In the genomic region with DNA sequence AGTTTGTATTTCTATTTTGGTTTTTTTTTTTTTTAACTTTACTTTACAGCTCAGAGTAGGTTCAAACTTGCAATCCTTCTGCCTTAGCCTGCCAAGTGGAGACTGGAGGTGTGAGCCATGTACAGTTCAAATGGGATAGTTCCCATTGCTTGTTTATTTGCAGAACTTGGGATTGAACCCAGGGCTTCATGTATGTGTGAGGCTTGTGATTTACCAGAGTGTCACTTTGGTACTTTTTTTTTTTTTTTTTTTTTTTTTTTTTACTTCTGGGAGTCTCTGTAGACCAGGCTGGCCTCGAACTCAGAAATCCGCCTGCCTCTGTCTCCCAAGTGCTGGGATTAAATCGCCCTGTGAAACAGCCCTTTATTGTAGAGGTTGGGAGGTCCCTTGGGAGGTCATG, we compare ENCODE assay signal across 8 mouse cellular contexts. TPM values are rescaled to one million over a fixed set of nuclear protein-coding genes. Genes with fewer than 3 reads are reported as not detected.
DNase-seq lines count a peak whose midpoint lies in the region; ATAC-seq and TF ChIP-seq lines count a peak whose summit lies in the region.

No protein-coding gene starts in this region.

- H3K4me1 ChIP-seq in heart, embryonic 11.5 days (ENCODE audit: control insufficient read depth, insufficient read depth, low read length) = peaks cover 14% of the 10 kb centered on the region
- peaks cover 7% of the 10 kb centered on the region; the same call in 1 of the 2 replicates for H3K4me1 ChIP-seq in lung, postnatal 0 days (ENCODE audit: insufficient read depth, low read depth, low read length)
- H3K4me1 ChIP-seq in intestine, embryonic 14.5 days (replicated peaks; ENCODE audit: control insufficient read depth, insufficient read depth, low read length) = peaks cover 24% of the 10 kb centered on the region
- peaks cover 6% of the 10 kb centered on the region; the same call in 1 of the 2 replicates for H3K4me1 ChIP-seq in stomach, embryonic 14.5 days (ENCODE audit: control insufficient read depth, insufficient read depth, low read length)

- no peak overlapping the region for H3K9ac ChIP-seq in heart, embryonic 11.5 days (ENCODE audit: low read depth, low read length)
- H3K9ac ChIP-seq in lung, postnatal 0 days (replicated peaks; ENCODE audit: low read depth) = no peak overlapping the region
- no peak overlapping the region for H3K9ac ChIP-seq in intestine, embryonic 14.5 days (ENCODE audit: low read length)
- H3K9ac ChIP-seq in stomach, embryonic 14.5 days (replicated peaks; ENCODE audit: low read depth, low read length) = no peak overlapping the region; the same call in 1 of the 2 replicates

- H3K4me3 ChIP-seq in heart, embryonic 11.5 days (ENCODE audit: low read depth, low read length) = peak overlapping the region; percentile 98; the same call in 1 of the 2 replicates
- H3K4me3 ChIP-seq in lung, postnatal 0 days (ENCODE audit: low read depth, low read length) = no peak overlapping the region
- H3K4me3 ChIP-seq in intestine, embryonic 14.5 days (ENCODE audit: low read depth, low read length) = peak overlapping the region; percentile 76; the same call in 1 of the 2 replicates
- no peak overlapping the region for H3K4me3 ChIP-seq in stomach, embryonic 14.5 days (ENCODE audit: low read depth, low read length)

- ATAC-seq in heart, embryonic 11.5 days (replicated peaks; ENCODE audit: insufficient number of reproducible peaks, low FRiP score, low TSS enrichment) = no peak
- no peak for ATAC-seq in lung, postnatal 0 days
- no peak for ATAC-seq in intestine, embryonic 14.5 days (replicated peaks; ENCODE audit: low FRiP score, low TSS enrichment, low read depth)
- ATAC-seq in stomach, embryonic 14.5 days (ENCODE audit: insufficient number of reproducible peaks, insufficient read depth, low FRiP score, low read depth) = no peak
- no peak for ATAC-seq in cerebellum, adult (ENCODE audit: insufficient number of reproducible peaks, low FRiP score, low TSS enrichment)

- 70% methylated on average over 3 of the region's 3 CpGs for WGBS in heart, embryonic 11.5 days (ENCODE audit: insufficient replicate concordance)
- 72% methylated on average over 3 of the region's 3 CpGs for whole genome bisulfite sequencing in lung, postnatal 0 days
- 66% methylated on average over 3 of the region's 3 CpGs for WGBS in intestine, embryonic 14.5 days
- WGBS in stomach, embryonic 14.5 days = 62% methylated on average over 3 of the region's 3 CpGs

- TF ChIP-seq CTCF in lung, postnatal 0 days (IDR thresholded peaks at IDR 0.05) = no peak

- peak overlapping the region; percentile 83 for H3K4me2 ChIP-seq in heart, embryonic 11.5 days
- peak overlapping the region; percentile 98; the same call in 1 of the 2 replicates for H3K4me2 ChIP-seq in lung, postnatal 0 days (replicated peaks; ENCODE audit: low read depth, low read length)
- H3K4me2 ChIP-seq in intestine, embryonic 14.5 days (ENCODE audit: low read length) = peak overlapping the region; percentile 68; the same call in 1 of the 2 replicates
- H3K4me2 ChIP-seq in stomach, embryonic 14.5 days (replicated peaks; ENCODE audit: low read depth, low read length) = peak overlapping the region; percentile 82; the same call in 1 of the 2 replicates

- no peaks in the 10 kb centered on the region for H3K9me3 ChIP-seq in heart, embryonic 11.5 days (replicated peaks; ENCODE audit: control insufficient read depth, low read length)
- no peaks in the 10 kb centered on the region for H3K9me3 ChIP-seq in lung, postnatal 0 days (ENCODE audit: low read length)
- no peaks in the 10 kb centered on the region for H3K9me3 ChIP-seq in intestine, embryonic 14.5 days (ENCODE audit: control insufficient read depth, low read length)
- no peaks in the 10 kb centered on the region for H3K9me3 ChIP-seq in stomach, embryonic 14.5 days (ENCODE audit: control insufficient read depth, low read depth, low read length)

- H3K27ac ChIP-seq in heart, embryonic 11.5 days (ENCODE audit: low read depth, low read length) = no peak overlapping the region
- no peak overlapping the region; the same call in 1 of the 2 replicates for H3K27ac ChIP-seq in lung, postnatal 0 days (ENCODE audit: low read length)
- no peak overlapping the region for H3K27ac ChIP-seq in intestine, embryonic 14.5 days (ENCODE audit: low read depth)
- H3K27ac ChIP-seq in stomach, embryonic 14.5 days (ENCODE audit: low read length) = no peak overlapping the region

- no peak for DNase-seq in heart, postnatal 36 days
- no peak for DNase-seq in lung, postnatal 0 days (ENCODE audit: low spot score)
- no peak for DNase-seq in lung, postnatal 4 days
- DNase-seq in intestine, embryonic 14.5 days (ENCODE audit: low spot score) = no peak
- no peak for DNase-seq in spleen, postnatal 36 days (ENCODE audit: low spot score in 2 of 2)

- no peak for TF ChIP-seq EP300 in lung, postnatal 0 days (IDR thresholded peaks at IDR 0.05)

- intact Hi-C loops in heart, postnatal 36 days (cut with DNase I) = no loop called here

- no peaks in the 10 kb centered on the region for H3K27me3 ChIP-seq in heart, embryonic 11.5 days (ENCODE audit: control insufficient read depth, insufficient read depth, low read length)
- no peaks in the 10 kb centered on the region for H3K27me3 ChIP-seq in lung, postnatal 0 days (replicated peaks; ENCODE audit: insufficient read depth, low read length)
- no peaks in the 10 kb centered on the region for H3K27me3 ChIP-seq in intestine, embryonic 14.5 days (replicated peaks; ENCODE audit: control insufficient read depth, insufficient read depth, low read length)
- no peaks in the 10 kb centered on the region for H3K27me3 ChIP-seq in stomach, embryonic 14.5 days (ENCODE audit: control insufficient read depth, insufficient read depth, low read length)

- H3K36me3 ChIP-seq in heart, embryonic 11.5 days (ENCODE audit: control insufficient read depth, insufficient read depth, low read length) = peaks cover 16% of the 10 kb centered on the region
- 0 out of 2 replicates have a peak, but pooled peaks cover 7% of the 10 kb centered on the region for H3K36me3 ChIP-seq in lung, postnatal 0 days (ENCODE audit: insufficient read depth, low read length)
- peaks cover 25% of the 10 kb centered on the region for H3K36me3 ChIP-seq in intestine, embryonic 14.5 days (ENCODE audit: control insufficient read depth, insufficient read depth, low read length)
- H3K36me3 ChIP-seq in stomach, embryonic 14.5 days (ENCODE audit: control insufficient read depth, insufficient read depth, low read length) = peaks cover 20% of the 10 kb centered on the region

RNA-seq across cellular contexts. Expression of a gene that starts 4.5 kb away (rescaled TPM):
- 89.5 and 93.9 TPM in 2 replicates for polyA plus RNA-seq in heart, embryonic 11.5 days (2014; fragmentation: Nextera tagmentation; extraction: Ambion mirVana)
- 100 to 1,000 TPM; 191 to 237 TPM for total RNA-seq in heart, postnatal 36 days (2021)
- 18.0 and 21.9 TPM in 2 replicates for polyA plus RNA-seq in lung, postnatal 0 days (2015; fragmentation: Nextera tagmentation; extraction: Ambion mirVana)
- 52.3 and 57.7 TPM in 2 replicates for polyA plus RNA-seq in intestine, embryonic 14.5 days (2014; fragmentation: Nextera tagmentation; extraction: Ambion mirVana)
- 52.9 and 59.8 TPM in 2 replicates for polyA plus RNA-seq in stomach, embryonic 14.5 days (2014; fragmentation: Nextera tagmentation; extraction: Ambion mirVana)

RNA-seq across cellular contexts. Expression of a gene that starts 18.4 kb away (rescaled TPM):
- polyA plus RNA-seq in heart, embryonic 11.5 days (2014; fragmentation: Nextera tagmentation; extraction: Ambion mirVana) = 59.9 and 81.6 TPM in 2 replicates
- 10 to 100 TPM; 65.3 to 71.7 TPM for total RNA-seq in heart, postnatal 36 days (2021)
- polyA plus RNA-seq in lung, postnatal 0 days (2015; fragmentation: Nextera tagmentation; extraction: Ambion mirVana) = 46.5 and 58.0 TPM in 2 replicates
- polyA plus RNA-seq in intestine, embryonic 14.5 days (2014; fragmentation: Nextera tagmentation; extraction: Ambion mirVana) = 92.7 and 93.5 TPM in 2 replicates
- 95.3 and 104 TPM in 2 replicates for polyA plus RNA-seq in stomach, embryonic 14.5 days (2014; fragmentation: Nextera tagmentation; extraction: Ambion mirVana)

RNA-seq across cellular contexts. Expression of a gene that starts 34.0 kb away (rescaled TPM):
- 15.5 and 16.3 TPM in 2 replicates for polyA plus RNA-seq in heart, embryonic 11.5 days (2014; fragmentation: Nextera tagmentation; extraction: Ambion mirVana)
- 1 to 10 TPM; 7.9 to 9.9 TPM for total RNA-seq in heart, postnatal 36 days (2021)
- polyA plus RNA-seq in lung, postnatal 0 days (2015; fragmentation: Nextera tagmentation; extraction: Ambion mirVana) = 31.5 and 32.7 TPM in 2 replicates
- 37.2 and 38.8 TPM in 2 replicates for polyA plus RNA-seq in intestine, embryonic 14.5 days (2014; fragmentation: Nextera tagmentation; extraction: Ambion mirVana)
- polyA plus RNA-seq in stomach, embryonic 14.5 days (2014; fragmentation: Nextera tagmentation; extraction: Ambion mirVana) = 30.6 and 31.7 TPM in 2 replicates

RNA-seq across cellular contexts. Expression of a gene that starts 38.7 kb away (rescaled TPM):
- 12.4 and 12.8 TPM in 2 replicates for polyA plus RNA-seq in heart, embryonic 11.5 days (2014; fragmentation: Nextera tagmentation; extraction: Ambion mirVana)
- total RNA-seq in heart, postnatal 36 days (2021) = 10 to 100 TPM in 1 of 2 experiments, 1 to 10 TPM in 1; 9.7 to 18.2 TPM
- polyA plus RNA-seq in lung, postnatal 0 days (2015; fragmentation: Nextera tagmentation; extraction: Ambion mirVana) = 11.7 and 12.8 TPM in 2 replicates
- 10.7 and 11.2 TPM in 2 replicates for polyA plus RNA-seq in intestine, embryonic 14.5 days (2014; fragmentation: Nextera tagmentation; extraction: Ambion mirVana)
- 11.5 and 14.2 TPM in 2 replicates for polyA plus RNA-seq in stomach, embryonic 14.5 days (2014; fragmentation: Nextera tagmentation; extraction: Ambion mirVana)

Comparison
In these comparisons a context has a peak if more than half of its experiments do, and no peak if none do; other contexts are left out.
1. H3K4me3 ChIP-seq: peak in heart, embryonic 11.5 days (single experiment) and intestine, embryonic 14.5 days (single experiment); none in lung, postnatal 0 days (single experiment) and stomach, embryonic 14.5 days (single experiment).
2. Peak in every context shown above with its lines, with median percentiles within 50 percentile points of each other: H3K4me2 ChIP-seq.